Mouse (Mus musculus) brown adipose tissue, adult 24 weeks (tissue): ENCODE measurements around the gene Agpat3. TPM values are rescaled to one million over a fixed set of nuclear protein-coding genes. Genes with fewer than 3 reads are reported as not detected.

Source experiments
- H3K27ac ChIP-seq: fragments of 200-500 bp; replicated peaks from 2 replicates; pipeline ENCODE4 v1.5.1; 2012; ENCODE audit warnings: low read depth, mild to moderate bottlenecking, low read length
- H3K4me1 ChIP-seq: fragments of 200-500 bp; 2 replicates; pipeline ENCODE4 v1.6.1; 2012; ENCODE audit warnings: low read length, mixed read lengths; ENCODE audit not compliant: control insufficient read depth, insufficient read depth, insufficient read length
- H3K4me3 ChIP-seq: fragments of 200-500 bp; 2 replicates; pipeline ENCODE4 v1.5.1; 2012; ENCODE audit warnings: low read depth, mild to moderate bottlenecking, low read length, moderate library complexity; ENCODE audit not compliant: insufficient read depth
- polyA plus RNA-seq: library from polyadenylated mRNA; stranded (reverse); fragments of >200 nt; gene quantifications from 2 replicates; pipeline ENCODE4 v1.2.4, GENCODE M21; 2012; ENCODE audit not compliant: missing spikeins, insufficient read depth, insufficient read length

Gene Agpat3
- polyA plus RNA-seq, 1 experiment, result 311 TPM

GRCm38 (mm10) chr10:78219528-78219927, 132.8 kb downstream of the Agpat3 start:
- Histone ChIP-seq H3K27ac (no peak overlapping the region), H3K4me3 (no peak overlapping the region), H3K4me1 (no peaks in the 10 kb centered on the region)

Other genes with a start within 250 kb of the Agpat3 start
- 403 and 476 TPM in 2 replicates for gene D10Jhu81e, start 182.7 kb downstream of the Agpat3 start, polyA plus RNA-seq
- gene Pwp2, start 167.3 kb downstream of the Agpat3 start, polyA plus RNA-seq, result 3.3 and 4.3 TPM in 2 replicates
- gene Trappc10, start 107.8 kb downstream of the Agpat3 start, polyA plus RNA-seq, result 22.4 and 23.1 TPM in 2 replicates
- gene Rrp1, start 60.6 kb upstream of the Agpat3 start, polyA plus RNA-seq, result 52.5 and 65.4 TPM in 2 replicates
- 192 and 249 TPM in 2 replicates for gene Cstb, start 73.2 kb upstream of the Agpat3 start, polyA plus RNA-seq
- gene Pdxk, start 112.5 kb upstream of the Agpat3 start, polyA plus RNA-seq, result 21.2 and 28.2 TPM in 2 replicates
- not detected in 2 replicates for gene Olfr1358, start 164.9 kb upstream of the Agpat3 start, polyA plus RNA-seq
- 18.4 and 30.2 TPM in 2 replicates for gene Ilvbl, start 221.9 kb upstream of the Agpat3 start, polyA plus RNA-seq
- gene Syde1, start 239.5 kb upstream of the Agpat3 start, polyA plus RNA-seq, result 16.9 and 18.4 TPM in 2 replicates